Mouse (Mus musculus): ENCODE data around the gene Elovl6.

DNA sequence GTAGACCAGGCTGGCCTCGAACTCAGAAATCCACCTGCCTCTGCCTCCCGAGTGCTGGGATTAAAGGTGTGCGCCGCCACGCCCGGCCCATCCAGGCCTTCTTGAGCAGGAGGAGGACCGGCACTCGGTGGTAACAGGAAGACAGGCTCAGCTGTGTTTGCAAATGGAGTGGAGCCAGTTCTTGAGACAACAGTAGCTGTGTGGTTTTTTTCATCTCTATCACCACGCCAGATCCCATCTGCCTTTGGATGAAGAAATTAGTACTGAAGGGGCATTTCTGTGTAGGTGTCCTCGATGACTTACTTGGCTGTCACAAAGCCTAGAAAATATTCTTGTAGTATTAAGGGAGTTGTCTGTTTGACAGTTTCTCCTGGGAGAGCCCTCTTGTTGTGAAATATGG, 28.9 kb downstream of the Elovl6 start:
- no peak for TF ChIP-seq CTCF (IDR thresholded peaks at IDR 0.05; ENCODE audit: control insufficient read depth, insufficient read depth, low read length)
- TF ChIP-seq POLR2A (IDR thresholded peaks at IDR 0.05; ENCODE audit: borderline replicate concordance, control insufficient read depth, low read depth, low read length): no peak
